Mouse (Mus musculus): ENCODE data around the gene Tssk1.

- TF ChIP-seq POLR2A (IDR thresholded peaks at IDR 0.05; ENCODE audit: insufficient read depth, low read length) (no peak), EP300 (IDR thresholded peaks at IDR 0.05; ENCODE audit: insufficient read depth, low read depth, low read length) (no peak)
These were observed 51.2 kb downstream of the Tssk1 start for GRCm38 (mm10) chr16:17945081-17945831.

Data from ES-Bruce4 (cell line).